Mouse (Mus musculus) gastrocnemius, postnatal 4 days (tissue): ENCODE measurements at regions not wholly inside any gene's neighbourhood (a gene's known extent, or its start where the extent isn't known, plus 50 kb on each side); places are given as distances from the start of the nearest gene placed in this dataset.
A peak's percentile ranks its signal among the peaks of the same experiment; 100 is the strongest.

ENCODE experiments used
- DNase-seq, 2 experiments: peaks; one replicate each; pipeline ENCODE4 v3.0.0; 2021 to 2022; ENCODE audit warnings: low spot score in 2 of 2, mixed read lengths in 2 of 2

GRCm38 (mm10) chr5:4500599-4500998, 257.2 kb downstream of the Fzd1 start:
- no peak for DNase-seq

- DNase-seq = no peak
Observed at GRCm38 (mm10) chr5:4499036-4499435, 258.8 kb downstream of the Fzd1 start.

DNA sequence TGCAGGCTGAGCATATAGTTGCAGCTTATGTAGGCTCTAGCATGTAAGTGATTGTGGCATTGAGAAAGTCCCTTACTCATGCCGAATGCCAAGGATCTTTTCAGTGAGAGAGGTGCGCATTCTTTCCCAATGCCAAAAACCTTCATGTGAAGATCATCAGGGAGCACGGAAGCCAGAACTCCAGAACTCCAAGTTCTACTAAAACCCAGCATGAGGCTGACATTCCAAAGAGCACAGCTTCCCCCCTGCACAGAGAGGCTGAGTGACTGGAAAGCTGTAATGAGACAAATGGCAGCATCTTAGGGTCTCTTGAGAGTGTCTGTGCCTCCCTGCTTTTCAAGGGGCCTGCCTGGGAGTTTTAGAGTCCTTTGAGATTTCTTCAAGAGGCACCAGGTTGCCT, 259.4 kb downstream of the Fzd1 start:
- DNase-seq = no peak

DNA sequence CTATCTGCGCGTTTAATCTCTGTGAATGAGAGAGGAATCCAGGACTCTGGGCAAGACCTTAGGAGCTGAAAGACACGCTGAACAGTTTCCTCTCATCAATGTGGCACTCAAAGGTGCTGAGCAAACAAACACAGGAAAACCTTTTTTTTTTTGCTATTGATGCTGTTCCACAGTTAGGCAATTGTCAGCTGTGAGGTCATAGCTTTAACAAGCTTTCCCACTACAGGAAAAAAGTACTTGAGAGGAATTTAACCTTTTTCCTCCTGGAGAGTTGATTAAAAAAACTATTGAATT, 261.0 kb downstream of the Fzd1 start:
- DNase-seq = no peak

GRCm38 (mm10) chr5:4496132-4496906, 261.5 kb downstream of the Fzd1 start:
- DNase-seq = peak in 1 of 2 experiments; percentile 23

DNA sequence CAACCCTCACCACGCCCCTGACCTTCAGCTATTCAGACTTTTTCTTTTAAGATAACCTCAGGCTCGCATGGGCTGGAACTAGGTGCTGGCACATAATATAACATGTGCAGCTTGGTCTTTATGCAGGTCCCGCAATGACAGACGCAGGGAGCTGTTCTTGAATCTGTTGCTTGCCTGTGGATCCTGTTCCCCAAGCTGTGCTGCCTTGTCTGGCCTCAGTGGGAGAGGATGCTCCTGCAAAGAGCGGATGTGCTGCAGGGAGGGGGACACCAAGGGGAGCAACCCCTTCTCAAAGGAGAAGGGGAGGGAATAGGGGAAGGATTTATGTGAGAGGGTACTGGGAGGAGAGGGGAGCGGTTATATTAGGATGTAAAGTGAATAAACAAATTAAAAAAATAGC, 262.4 kb downstream of the Fzd1 start:
- no peak for DNase-seq

DNA sequence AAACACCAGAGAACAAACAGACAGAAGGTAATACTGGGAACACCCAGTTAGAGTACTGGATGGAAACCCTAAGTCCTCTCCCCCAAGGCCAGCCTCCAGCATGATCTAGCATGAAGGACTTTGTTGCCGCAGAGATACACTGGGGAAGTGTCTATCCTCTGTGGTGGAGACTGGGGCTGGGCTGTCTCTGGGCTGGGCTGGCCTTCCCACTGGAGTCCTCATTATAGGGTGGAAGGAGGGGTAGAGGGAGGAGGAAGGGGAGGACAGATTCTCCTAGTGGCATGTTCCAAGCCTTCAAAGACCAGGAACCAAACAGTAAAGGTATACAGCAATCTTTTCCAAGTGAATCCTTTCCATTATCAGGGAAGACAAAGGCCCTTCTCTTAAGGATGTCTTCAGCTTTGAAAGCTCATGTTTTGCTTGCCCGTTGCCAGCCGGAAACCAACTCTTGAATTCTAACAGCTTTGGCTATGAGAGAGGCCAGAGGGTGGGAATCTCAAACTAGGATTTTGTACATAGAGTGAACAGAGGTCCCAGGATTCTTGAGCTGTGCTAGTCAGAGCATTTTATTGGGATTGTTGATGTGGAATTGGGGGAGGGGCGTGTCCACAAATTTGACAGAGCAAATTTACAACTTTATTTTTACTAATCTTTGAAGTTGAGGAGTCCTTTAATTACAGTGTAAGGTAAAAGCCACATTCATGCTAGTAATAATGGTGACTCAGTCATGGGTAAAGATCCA, 271.3 kb downstream of the Fzd1 start:
- no peak for DNase-seq

GRCm38 (mm10) chr5:4485542-4486390, 272.1 kb downstream of the Fzd1 start:
- DNase-seq = no peak

GRCm38 (mm10) chr5:4484780-4485179, 273.1 kb downstream of the Fzd1 start:
- no peak for DNase-seq

- no peak for DNase-seq
Observed at GRCm38 (mm10) chr5:4484151-4484550, 273.7 kb downstream of the Fzd1 start.

GRCm38 (mm10) chr5:4474255-4474654, 282.1 kb downstream of the Mterf1b start:
- DNase-seq = no peak
